Mouse (Mus musculus) midbrain, embryonic 10.5 days (tissue): ENCODE measurements around the gene Gm20479. TPM values are rescaled to one million over a fixed set of nuclear protein-coding genes. Genes with fewer than 3 reads are reported as not detected.

Experiments
- DNase-seq: peaks from one replicate; pipeline ENCODE4 v3.0.0-alpha.2; 2017; ENCODE audit warnings: low spot score
- H3K27ac ChIP-seq: fragments of 300-500 bp; sonication (generic); replicated peaks from 2 replicates; pipeline ENCODE4 v1.5.1; 2016; ENCODE audit warnings: mild to moderate bottlenecking
- H3K27me3 ChIP-seq: fragments of 300-500 bp; sonication (generic); 2 replicates; pipeline ENCODE4 v1.6.1; 2016; ENCODE audit warnings: low read depth, mild to moderate bottlenecking; ENCODE audit not compliant: poor library complexity, severe bottlenecking
- H3K36me3 ChIP-seq: fragments of 300-500 bp; sonication (generic); 2 replicates; pipeline ENCODE4 v1.6.1; 2016; ENCODE audit warnings: mild to moderate bottlenecking, moderate library complexity
- H3K4me1 ChIP-seq: fragments of 300-500 bp; sonication (generic); 2 replicates; pipeline ENCODE4 v1.6.1; 2016
- H3K4me3 ChIP-seq: fragments of 300-500 bp; sonication (generic); 2 replicates; pipeline ENCODE4 v1.5.1; 2016; ENCODE audit warnings: mild to moderate bottlenecking, moderate library complexity
- H3K9me3 ChIP-seq: fragments of 300-500 bp; sonication (generic); replicated peaks from 2 replicates; pipeline ENCODE4 v1.6.1; 2016; ENCODE audit warnings: mild to moderate bottlenecking
- WGBS: fragments of 180-500 bp; shearing (Covaris S2); methylation state at CpG from one replicate; pipeline ENCODE4 v1.1.7; 2016; 5-methylcytosine and 5-hydroxymethylcytosine counted together
- polyA plus RNA-seq: library from polyadenylated mRNA; unstranded; fragments of >200 nt; fragmentation: Nextera tagmentation; extraction: Ambion mirVana; gene quantifications from 2 replicates; pipeline ENCODE4 v1.2.1, GENCODE M21; 2016

The Gm20479 gene
- polyA plus RNA-seq, 1 experiment from 2014 or later: 0.48 TPM

DNA sequence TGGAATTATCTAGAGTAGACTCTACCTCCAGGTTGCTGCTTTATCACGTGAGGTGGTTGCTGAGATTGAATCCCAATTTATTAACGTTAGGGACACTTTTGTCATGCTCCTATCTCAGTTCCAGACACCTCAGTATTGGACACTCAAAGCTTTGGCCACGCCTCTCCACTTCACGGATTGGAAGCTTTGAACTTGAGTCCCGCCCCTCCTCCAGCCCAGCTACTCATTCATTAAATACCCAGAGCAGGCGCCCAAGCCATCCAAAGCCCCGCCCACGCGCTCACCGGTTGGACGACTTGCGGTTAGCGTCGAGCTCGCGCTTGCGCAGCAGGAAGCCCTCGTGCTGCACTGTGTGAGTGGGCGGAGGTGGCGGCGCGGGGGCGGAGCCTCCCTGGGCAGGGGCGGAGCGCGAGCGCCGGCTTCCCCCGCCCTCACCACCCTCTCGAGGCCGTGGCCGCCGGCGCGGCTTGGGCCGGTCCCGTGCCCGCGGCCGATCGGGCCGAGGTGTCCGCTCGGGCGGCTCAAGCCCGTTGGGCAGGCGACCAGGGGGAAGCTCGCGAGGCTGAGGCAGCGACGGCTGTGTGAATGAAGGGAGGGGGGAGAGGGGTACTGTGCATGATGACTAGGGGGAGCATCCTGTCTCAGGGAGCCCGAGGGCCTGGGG is 4.2 kb upstream of the Gm20479 start:
- H3K27me3 ChIP-seq: peaks cover 81% of the 10 kb centered on the region
- peak overlapping the region; percentile 82 for H3K27ac ChIP-seq
- H3K9me3 ChIP-seq: no peaks in the 10 kb centered on the region
- peak overlapping the region; percentile 62 for H3K4me3 ChIP-seq
- peaks cover 37% of the 10 kb centered on the region for H3K4me1 ChIP-seq
- peak; percentile 100 for DNase-seq
- WGBS: under 1% methylated on average over 52 of the region's 52 CpGs
- no peaks in the 10 kb centered on the region for H3K36me3 ChIP-seq

DNA sequence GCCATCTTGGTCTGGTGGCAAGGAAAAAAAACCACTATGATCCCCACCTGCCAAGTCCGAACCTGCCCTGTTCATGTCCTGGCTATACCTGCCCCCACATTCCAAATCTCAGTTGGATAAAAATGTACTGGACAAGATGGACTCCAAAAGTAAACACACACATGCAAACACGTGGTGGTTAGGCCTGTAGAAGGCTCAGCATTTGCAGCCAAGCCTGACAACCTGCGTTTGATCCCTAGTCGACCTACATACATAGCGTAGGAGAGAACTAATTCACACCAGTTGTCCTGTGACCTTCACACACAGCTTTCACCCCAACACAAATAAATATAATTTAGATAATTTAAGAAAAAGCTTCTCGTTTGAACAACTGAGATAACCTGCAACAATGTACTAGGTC is 3.5 kb upstream of the Gm20479 start:
- no peaks in the 10 kb centered on the region for H3K36me3 ChIP-seq
- peaks cover 41% of the 10 kb centered on the region for H3K4me1 ChIP-seq
- 59% methylated on average over 6 of the region's 6 CpGs for WGBS
- no peak for DNase-seq
- peak overlapping the region; percentile 62; the same call in 1 of the 2 replicates for H3K4me3 ChIP-seq
- no peaks in the 10 kb centered on the region for H3K9me3 ChIP-seq
- H3K27me3 ChIP-seq: peaks cover 78% of the 10 kb centered on the region
- peak overlapping the region; percentile 55; the same call in 1 of the 2 replicates for H3K27ac ChIP-seq

DNA sequence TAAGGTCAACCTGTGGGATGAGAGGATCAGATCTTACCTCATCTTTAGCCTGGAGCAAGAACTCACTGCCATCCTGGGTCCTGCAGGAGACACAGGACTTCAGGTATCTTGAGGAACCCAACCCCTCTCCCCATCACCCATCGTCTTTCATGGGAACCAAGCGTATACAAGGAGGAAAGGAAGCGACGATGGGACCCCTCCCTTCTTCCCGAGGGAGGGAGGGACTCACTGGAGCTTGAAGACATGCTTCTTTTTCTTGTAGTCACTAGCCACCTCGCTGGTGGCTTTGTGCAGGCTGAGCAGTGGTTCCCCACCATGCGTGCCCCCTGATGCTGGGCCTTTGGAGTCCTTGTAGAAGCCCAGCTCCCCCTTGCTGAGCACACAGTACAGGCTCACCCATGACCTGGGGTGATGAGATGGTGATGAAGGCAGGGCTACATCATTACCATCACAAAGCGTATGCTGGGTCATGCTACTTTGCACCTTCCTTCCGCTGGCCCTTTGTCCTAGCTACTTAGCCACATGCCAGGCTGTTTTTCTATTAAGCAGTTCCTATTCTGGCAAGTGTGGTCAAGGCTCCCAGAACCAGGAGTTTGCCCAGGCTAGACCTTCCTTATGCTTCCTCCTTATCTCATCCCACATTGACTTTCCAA is 2.6 kb upstream of the Gm20479 start:
- no peaks in the 10 kb centered on the region for H3K36me3 ChIP-seq
- no peak overlapping the region for H3K27ac ChIP-seq
- 90% methylated on average over 9 of the region's 9 CpGs for WGBS
- no peak overlapping the region for H3K4me3 ChIP-seq
- peaks cover 47% of the 10 kb centered on the region for H3K4me1 ChIP-seq
- no peak for DNase-seq
- H3K9me3 ChIP-seq: no peaks in the 10 kb centered on the region
- peaks cover 69% of the 10 kb centered on the region for H3K27me3 ChIP-seq

DNA sequence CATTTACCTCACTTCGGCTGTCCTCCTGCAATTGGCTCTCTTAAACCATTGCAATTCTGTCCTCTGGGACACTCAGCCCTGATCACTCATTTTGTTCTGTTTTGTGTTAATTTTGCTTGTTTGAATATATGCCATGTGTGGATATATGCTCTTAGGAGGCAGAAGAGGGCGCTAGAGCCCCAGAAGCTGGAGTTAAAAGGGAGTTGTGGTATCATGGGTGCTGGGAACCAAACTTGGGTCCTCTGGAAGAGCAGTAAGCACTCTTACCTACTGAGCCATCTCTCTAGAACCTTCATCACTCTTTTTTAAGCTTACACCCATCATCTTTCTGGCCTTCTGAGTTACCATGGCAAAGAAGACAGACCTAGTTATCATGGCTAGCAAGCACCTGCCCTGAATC is 1.9 kb upstream of the Gm20479 start:
- H3K27ac ChIP-seq: no peak overlapping the region
- peaks cover 69% of the 10 kb centered on the region for H3K27me3 ChIP-seq
- no peaks in the 10 kb centered on the region for H3K9me3 ChIP-seq
- peaks cover 47% of the 10 kb centered on the region for H3K4me1 ChIP-seq
- H3K36me3 ChIP-seq: no peaks in the 10 kb centered on the region
- no peak for DNase-seq
- 68% methylated on average over 2 of the region's 2 CpGs for WGBS
- no peak overlapping the region for H3K4me3 ChIP-seq

DNA sequence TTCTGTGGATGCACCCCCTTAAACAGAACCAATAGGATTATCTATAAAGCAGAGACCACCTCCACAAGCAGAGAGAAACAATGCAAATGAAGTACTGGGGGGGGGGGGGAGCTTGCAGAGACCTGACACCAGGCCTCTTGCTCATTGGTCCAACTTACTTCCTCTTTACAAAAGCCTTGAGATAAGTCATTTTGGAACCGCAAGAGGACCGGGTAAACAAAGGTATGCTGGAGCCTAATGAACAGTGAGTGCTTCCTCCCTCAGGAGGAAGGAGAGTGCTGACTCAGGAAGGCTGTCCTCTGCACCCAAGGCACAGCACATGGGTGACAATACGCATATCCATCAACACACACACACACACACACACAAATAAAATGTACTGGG is 368 bp upstream of the Gm20479 start:
- H3K27ac ChIP-seq: no peak overlapping the region
- DNase-seq: no peak
- H3K36me3 ChIP-seq: peaks cover 9% of the 10 kb centered on the region
- peak overlapping the region; percentile 83; the same call in 1 of the 2 replicates for H3K4me3 ChIP-seq
- H3K9me3 ChIP-seq: no peaks in the 10 kb centered on the region
- peaks cover 44% of the 10 kb centered on the region for H3K4me1 ChIP-seq
- WGBS: 23% methylated on average over 3 of the region's 3 CpGs
- H3K27me3 ChIP-seq: peaks cover 55% of the 10 kb centered on the region

DNA sequence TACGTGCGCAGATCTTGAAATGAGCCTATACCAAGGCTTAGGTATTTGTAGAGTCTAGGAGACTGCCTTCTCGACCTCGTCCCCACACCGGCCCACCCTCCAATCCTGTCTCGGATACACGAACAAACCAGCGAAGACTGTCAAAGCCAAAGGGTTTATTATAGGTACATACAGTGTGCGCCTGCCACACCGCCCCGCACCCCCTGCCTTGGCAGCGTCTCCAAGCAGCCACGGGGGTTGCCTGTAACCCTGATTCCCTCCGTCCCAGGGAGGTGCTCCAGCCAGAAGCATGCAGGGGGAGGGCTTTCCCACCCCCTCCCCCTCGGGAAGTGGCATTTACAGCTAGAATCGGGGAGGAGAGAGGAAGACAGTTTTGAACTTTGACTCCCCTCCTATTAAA is 971 bp downstream of the Gm20479 start:
- 2% methylated on average over 16 of the region's 16 CpGs for WGBS
- Histone ChIP-seq H3K9me3 (no peaks in the 10 kb centered on the region), H3K4me1 (peaks cover 38% of the 10 kb centered on the region), H3K4me3 (peak overlapping the region; percentile 83), H3K27ac (peak overlapping the region; percentile 67), H3K36me3 (peaks cover 22% of the 10 kb centered on the region), H3K27me3 (peaks cover 45% of the 10 kb centered on the region)
- DNase-seq: no peak

DNA sequence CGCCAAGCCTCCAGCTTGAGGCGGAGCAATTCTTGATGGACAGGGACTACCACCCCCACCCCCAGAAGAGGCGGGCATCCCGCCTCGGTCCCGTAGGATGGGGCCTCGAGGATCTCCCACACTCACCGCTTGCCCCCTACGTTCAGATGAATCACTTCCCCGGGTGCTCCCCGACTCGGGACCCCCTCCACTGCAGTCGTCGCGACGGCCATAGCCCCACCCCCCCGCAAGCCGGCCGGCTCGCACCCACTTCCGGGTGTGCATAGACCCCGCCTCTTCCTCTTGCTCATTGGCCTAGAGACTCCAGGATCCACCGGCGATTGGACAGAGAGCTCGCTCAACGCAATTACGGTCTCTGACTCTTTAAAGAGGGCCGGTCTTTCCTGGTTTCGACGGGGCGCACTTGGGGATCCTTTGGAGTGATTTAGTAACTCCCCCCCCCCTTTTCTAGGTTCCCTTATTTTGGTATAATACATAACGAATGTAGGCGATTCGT is 1.4 kb downstream of the Gm20479 start, which contains the start of gene Shkbp1:
TSS of gene Shkbp1 (minus strand) at position 275 of the 496 bp plus-strand sequence.
- under 1% methylated on average over 34 of the region's 34 CpGs for WGBS
- Histone ChIP-seq H3K4me1 (peaks cover 33% of the 10 kb centered on the region), H3K4me3 (peak within 1 kb of the TSS; percentile 83), H3K9me3 (no peaks in the 10 kb centered on the region), H3K27ac (peak within 1 kb of the TSS; percentile 82), H3K27me3 (peaks cover 45% of the 10 kb centered on the region), H3K36me3 (peaks cover 25% of the 10 kb centered on the region)
- DNase-seq: peak; percentile 91

DNA sequence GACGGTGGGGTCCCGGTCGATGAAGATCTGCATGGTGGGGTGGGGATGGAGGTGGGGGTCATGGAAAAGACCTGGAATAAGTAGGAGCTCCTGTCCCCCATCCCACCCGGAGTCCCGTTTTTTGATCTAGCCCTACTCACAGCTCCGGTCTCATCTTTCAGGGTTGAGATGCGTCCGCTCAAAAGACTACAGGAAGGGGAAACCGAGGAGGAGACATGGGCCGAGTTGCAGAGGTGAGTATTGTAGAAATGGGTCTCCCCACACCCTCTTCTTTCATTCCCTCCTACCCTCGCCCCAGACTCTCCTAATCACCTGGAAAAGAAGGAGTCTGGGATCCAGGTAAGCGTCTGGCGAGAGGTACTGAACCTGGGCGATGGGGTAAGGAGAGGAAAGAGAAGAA is 2.0 kb downstream of the Gm20479 start:
- no peaks in the 10 kb centered on the region for H3K9me3 ChIP-seq
- peaks cover 45% of the 10 kb centered on the region for H3K27me3 ChIP-seq
- peak overlapping the region; percentile 82 for H3K27ac ChIP-seq
- 8% methylated on average over 14 of the region's 14 CpGs for WGBS
- H3K4me1 ChIP-seq: peaks cover 32% of the 10 kb centered on the region
- peaks cover 30% of the 10 kb centered on the region for H3K36me3 ChIP-seq
- H3K4me3 ChIP-seq: peak overlapping the region; percentile 83
- DNase-seq: no peak

DNA sequence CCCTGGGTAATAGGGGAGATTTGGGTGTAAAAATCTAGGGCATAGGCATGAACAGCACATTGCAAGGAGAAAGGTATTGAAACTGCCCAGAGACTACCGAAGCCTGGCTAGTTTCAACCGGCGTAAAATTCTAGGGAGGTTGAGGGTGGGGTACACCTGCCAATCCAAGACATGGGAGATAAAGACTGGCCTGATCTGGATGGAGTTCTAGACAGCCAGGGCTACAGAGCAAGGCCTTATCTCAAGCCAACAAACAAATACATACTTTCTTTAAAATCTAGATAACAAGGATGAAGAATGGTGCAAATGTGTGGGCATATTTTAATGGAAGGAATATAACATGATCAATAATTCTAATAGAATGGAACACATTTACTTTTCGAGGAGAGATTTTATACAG is 2.4 kb downstream of the Gm20479 start:
- 54% methylated on average over 4 of the region's 4 CpGs for whole genome bisulfite sequencing
- no peak overlapping the region for H3K27ac ChIP-seq
- H3K27me3 ChIP-seq: peaks cover 43% of the 10 kb centered on the region
- H3K36me3 ChIP-seq: peaks cover 34% of the 10 kb centered on the region
- H3K9me3 ChIP-seq: no peaks in the 10 kb centered on the region
- H3K4me1 ChIP-seq: peaks cover 32% of the 10 kb centered on the region
- peak overlapping the region; percentile 83 for H3K4me3 ChIP-seq
- DNase-seq: no peak

DNA sequence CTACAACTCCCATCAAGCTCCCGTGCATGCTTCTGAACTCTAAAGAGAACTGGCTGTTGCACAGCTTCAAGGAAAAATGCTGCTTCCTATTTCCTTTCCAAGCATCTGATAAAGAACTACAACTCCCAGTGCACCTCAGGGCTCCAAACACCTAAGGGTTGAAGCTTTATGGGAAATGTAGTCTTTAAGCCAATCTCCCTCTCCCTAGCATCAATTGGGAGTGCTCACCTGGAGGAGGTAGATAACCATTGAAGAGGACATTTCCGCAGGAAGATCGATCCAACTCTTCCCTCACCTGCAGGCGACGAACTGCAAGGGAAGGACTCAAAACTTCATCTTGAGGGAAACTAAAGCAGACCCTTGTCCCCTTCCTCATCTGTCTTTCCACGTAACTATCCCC is 3.1 kb downstream of the Gm20479 start:
- Histone ChIP-seq H3K27ac (no peak overlapping the region), H3K4me1 (peaks cover 32% of the 10 kb centered on the region), H3K36me3 (peaks cover 40% of the 10 kb centered on the region), H3K4me3 (peak overlapping the region; percentile 83), H3K9me3 (no peaks in the 10 kb centered on the region), H3K27me3 (peaks cover 37% of the 10 kb centered on the region)
- DNase-seq: no peak
- WGBS: 30% methylated on average over 6 of the region's 6 CpGs

DNA sequence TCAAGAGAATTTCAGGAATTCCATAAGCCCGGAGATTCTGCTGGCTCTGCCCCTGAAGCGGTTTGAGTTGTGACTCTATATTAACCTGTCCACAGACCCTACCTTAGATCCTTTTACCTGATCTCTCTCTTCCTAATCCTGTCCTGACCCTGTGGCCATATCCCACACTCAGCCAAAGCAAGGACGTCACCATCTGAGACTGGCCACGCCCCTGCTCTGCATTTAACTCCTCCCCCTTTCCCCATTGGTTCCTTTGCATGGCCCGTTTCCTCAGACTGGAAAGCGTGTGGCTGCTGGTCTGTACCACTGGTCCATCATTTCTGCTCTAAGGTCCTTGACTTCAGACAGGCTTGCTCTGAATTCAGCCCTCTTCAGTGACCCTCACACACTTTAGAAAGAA is 11.8 kb downstream of the Gm20479 start:
- Histone ChIP-seq H3K9me3 (no peaks in the 10 kb centered on the region), H3K27ac (no peak overlapping the region), H3K4me1 (peaks cover 10% of the 10 kb centered on the region; the same call in 1 of the 2 replicates), H3K4me3 (no peak overlapping the region), H3K27me3 (peaks cover 3% of the 10 kb centered on the region; the same call in 1 of the 2 replicates), H3K36me3 (peaks cover 83% of the 10 kb centered on the region)
- no peak for DNase-seq
- WGBS: 19% methylated on average over 6 of the region's 6 CpGs

DNA sequence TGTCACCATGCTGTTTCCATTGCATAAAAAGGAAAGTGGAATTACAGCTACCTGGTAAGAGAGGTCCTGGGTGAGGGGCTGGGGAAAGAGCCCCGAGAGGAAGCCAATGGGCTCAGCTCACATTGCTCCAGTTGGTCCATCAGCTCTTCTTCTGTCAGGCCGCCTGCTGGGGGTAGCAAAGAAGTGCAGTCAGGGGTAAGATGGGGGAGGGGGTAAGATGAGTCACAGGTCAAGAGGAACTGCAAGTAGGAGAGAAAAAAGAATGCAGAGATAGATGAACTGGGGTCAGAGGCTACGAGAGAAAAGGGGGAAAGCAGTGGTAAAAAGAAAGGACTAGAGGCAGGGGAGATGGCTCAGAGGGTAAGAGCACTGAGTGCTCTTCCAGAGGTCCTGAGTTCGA is 14.6 kb downstream of the Gm20479 start:
- DNase-seq: no peak
- 31% methylated on average over 4 of the region's 4 CpGs for WGBS
- Histone ChIP-seq H3K27me3 (peaks cover 24% of the 10 kb centered on the region), H3K4me3 (no peak overlapping the region), H3K9me3 (no peaks in the 10 kb centered on the region), H3K27ac (no peak overlapping the region), H3K4me1 (peaks cover 22% of the 10 kb centered on the region), H3K36me3 (peaks cover 55% of the 10 kb centered on the region)

DNA sequence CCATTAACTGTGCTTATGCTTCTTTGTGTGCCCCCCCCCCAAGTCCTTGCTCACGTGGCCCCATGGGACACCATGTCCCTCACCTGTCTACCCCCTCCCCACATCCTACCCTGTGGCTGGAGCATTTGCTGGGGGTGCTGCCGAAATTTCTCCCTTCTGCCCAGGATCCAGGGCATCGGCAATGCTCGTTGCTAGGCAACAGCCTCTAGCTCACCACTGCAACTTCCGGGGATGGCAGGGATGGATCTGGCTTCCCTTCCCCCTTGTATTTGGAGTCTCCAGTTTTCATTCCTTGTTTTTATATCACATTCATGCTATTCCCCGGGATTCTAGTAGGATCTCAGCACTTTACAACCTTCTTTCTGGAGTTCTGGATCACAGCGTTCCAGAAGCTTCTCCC is 17.7 kb downstream of the Gm20479 start:
- peak overlapping the region; percentile 29 for H3K4me3 ChIP-seq
- peaks cover 31% of the 10 kb centered on the region for H3K36me3 ChIP-seq
- 30% methylated on average over 7 of the region's 7 CpGs for WGBS
- H3K4me1 ChIP-seq: peaks cover 43% of the 10 kb centered on the region
- no peak for DNase-seq
- no peaks in the 10 kb centered on the region for H3K9me3 ChIP-seq
- peaks cover 55% of the 10 kb centered on the region for H3K27me3 ChIP-seq
- H3K27ac ChIP-seq: no peak overlapping the region
